Mouse (Mus musculus) right cerebral cortex, adult 18-20 months (tissue): Measurements from ENCODE around the gene Nrsn1.
"Not testable (repeated sequence)": the region's sequence is repeated elsewhere in the genome, so short reads cannot be mapped to it uniquely, and the experiment has no call there.

Experiments used
- DNase-seq: peaks from one replicate; pipeline ENCODE4 v3.0.0; 2022; ENCODE audit warnings: mixed read lengths

Nrsn1 gene

GRCm38 (mm10) chr13:25270402-25270801 lies at the start of gene Nrsn1:
Gene Nrsn1 (minus strand): TSS chr13:25270502.
- not testable (repeated sequence) for DNase-seq

- DNase-seq: no peak
Observed at GRCm38 (mm10) chr13:25312059-25312458, 41.8 kb upstream of the Nrsn1 start.

GRCm38 (mm10) chr13:25310068-25310467 lies 39.8 kb upstream of the Nrsn1 start:
- DNase-seq: no peak

- DNase-seq: no peak
Observed at GRCm38 (mm10) chr13:25288736-25289135, 18.4 kb upstream of the Nrsn1 start.

GRCm38 (mm10) chr13:25274934-25275565 lies 4.7 kb upstream of the Nrsn1 start:
- DNase-seq: no peak

GRCm38 (mm10) chr13:25272189-25272588 lies 1.9 kb upstream of the Nrsn1 start:
- no peak for DNase-seq

- peak; percentile 82 for DNase-seq
Observed at GRCm38 (mm10) chr13:25269569-25270268, 583 bp downstream of the Nrsn1 start.

GRCm38 (mm10) chr13:25269039-25269438 lies 1.3 kb downstream of the Nrsn1 start:
- DNase-seq: no peak

- DNase-seq: no peak
Observed at GRCm38 (mm10) chr13:25262748-25263147, 7.6 kb downstream of the Nrsn1 start.

- no peak for DNase-seq
Observed at GRCm38 (mm10) chr13:25257608-25258007, 12.7 kb downstream of the Nrsn1 start.

- DNase-seq: no peak
Observed at GRCm38 (mm10) chr13:25254478-25255263, 15.6 kb downstream of the Nrsn1 start.

- DNase-seq: no peak
Observed at GRCm38 (mm10) chr13:25251893-25252292, 18.4 kb downstream of the Nrsn1 start.

- DNase-seq: no peak
Observed at GRCm38 (mm10) chr13:25220186-25220787, 50.0 kb downstream of the Nrsn1 start.

GRCm38 (mm10) chr13:25218394-25218793 lies 51.9 kb downstream of the Nrsn1 start:
- DNase-seq: no peak

GRCm38 (mm10) chr13:25206950-25207349 lies 63.4 kb downstream of the Nrsn1 start:
- DNase-seq: no peak
